Comparison of ENCODE assay signal across 16 mouse cellular contexts in genomic region chr19:5377446-5377845, GRCm38 (mm10). TPM values are rescaled to one million over a fixed set of nuclear protein-coding genes. Genes with fewer than 3 reads are reported as not detected.
"Had no signal": no experiment of that assay in that cellular context is flagged by ENCODE, and none has a peak within 500 bp of the region (broad histone marks: within the 10 kb centered on the region; RNA-seq: fewer than 3 reads in every experiment).

No protein-coding gene starts in this region.

- DNase-seq: kidney, adult 2 months; kidney, postnatal 14 days; lung, postnatal 14 days; right cerebral cortex, postnatal 4 days; spleen, adult 18-20 months; thymus, adult 2 months; thymus, postnatal 25 days had no signal

RNA-seq across cellular contexts. Expression of gene Tsga10ip, which starts 24.9 kb away (rescaled TPM):
- total RNA-seq: left cerebral cortex, adult 2 months had no signal
- polyA plus RNA-seq: limb, embryonic 11.5 days; limb, embryonic 15.5 days; liver, embryonic 12.5 days; macrophage; midbrain, embryonic 16.5 days; neural tube, embryonic 14.5 days; stomach, embryonic 14.5 days; urinary bladder, adult 2 months had no signal

RNA-seq across cellular contexts. Expression of gene Cst6, which starts 28.1 kb away (rescaled TPM):
- polyA plus RNA-seq: liver, embryonic 12.5 days had no signal
